Mouse (Mus musculus) stomach, embryonic 15.5 days (tissue): ENCODE results near the gene Gm42906. TPM values are rescaled to one million over a fixed set of nuclear protein-coding genes. Genes with fewer than 3 reads are reported as not detected.

Source experiments
- ATAC-seq: fragments of 200-750 bp; cut with Nextera tagmentation; 2 replicates; pipeline ENCODE4 v1.8.0; 2017; ENCODE audit warnings: low read depth, moderate number of reproducible peaks, moderate TSS enrichment; ENCODE audit not compliant: insufficient read depth, low FRiP score
- H3K27ac ChIP-seq: fragments of 300-500 bp; sonication (generic); 2 replicates; pipeline ENCODE4 v1.5.1; 2015; ENCODE audit warnings: mild to moderate bottlenecking, inconsistent platforms
- H3K27me3 ChIP-seq: fragments of 300-500 bp; sonication (generic); replicated peaks from 2 replicates; pipeline ENCODE4 v1.6.1; 2015; ENCODE audit warnings: inconsistent platforms
- H3K36me3 ChIP-seq: fragments of 300-500 bp; sonication (generic); 2 replicates; pipeline ENCODE4 v1.6.1; 2015; ENCODE audit warnings: inconsistent platforms
- H3K4me1 ChIP-seq: fragments of 300-500 bp; sonication (generic); 2 replicates; pipeline ENCODE4 v1.6.1; 2015; ENCODE audit warnings: inconsistent platforms
- H3K4me2 ChIP-seq: fragments of 300-500 bp; sonication (generic); 2 replicates; pipeline ENCODE4 v1.6.1; 2015; ENCODE audit warnings: mild to moderate bottlenecking, inconsistent platforms
- H3K4me3 ChIP-seq: fragments of 300-500 bp; sonication (generic); replicated peaks from 2 replicates; pipeline ENCODE4 v1.5.1; 2015; ENCODE audit warnings: inconsistent platforms
- H3K9ac ChIP-seq: fragments of 300-500 bp; sonication (generic); 2 replicates; pipeline ENCODE4 v1.6.1; 2015; ENCODE audit warnings: inconsistent platforms
- H3K9me3 ChIP-seq: fragments of 300-500 bp; sonication (generic); 2 replicates; pipeline ENCODE4 v1.6.1; 2016; ENCODE audit warnings: inconsistent platforms
- WGBS: fragments of 180-500 bp; shearing (Covaris S2); methylation state at CpG from one replicate; pipeline ENCODE4 v1.1.7; 2015; 5-methylcytosine and 5-hydroxymethylcytosine counted together
- polyA plus RNA-seq: library from polyadenylated mRNA; unstranded; fragments of >200 nt; fragmentation: Nextera tagmentation; extraction: Ambion mirVana; gene quantifications from 2 replicates; pipeline ENCODE4 v1.2.1, GENCODE M21; 2015

Gm42906 gene
- polyA plus RNA-seq, 1 experiment from 2014 or later: not detected

- Histone ChIP-seq H3K4me2 (no peak overlapping the region), H3K9me3 (no peaks in the 10 kb centered on the region), H3K27me3 (no peaks in the 10 kb centered on the region), H3K9ac (no peak overlapping the region), H3K27ac (no peak overlapping the region), H3K4me1 (peaks cover 3% of the 10 kb centered on the region; the same call in 1 of the 2 replicates), H3K4me3 (no peak overlapping the region), H3K36me3 (peaks cover 18% of the 10 kb centered on the region)
- 59% methylated on average over 1 of the region's 1 CpGs for WGBS
- no peak for ATAC-seq
Measured at GRCm38 (mm10) chr5:151065228-151065627, 362.7 kb downstream of the Gm42906 start.

DNA sequence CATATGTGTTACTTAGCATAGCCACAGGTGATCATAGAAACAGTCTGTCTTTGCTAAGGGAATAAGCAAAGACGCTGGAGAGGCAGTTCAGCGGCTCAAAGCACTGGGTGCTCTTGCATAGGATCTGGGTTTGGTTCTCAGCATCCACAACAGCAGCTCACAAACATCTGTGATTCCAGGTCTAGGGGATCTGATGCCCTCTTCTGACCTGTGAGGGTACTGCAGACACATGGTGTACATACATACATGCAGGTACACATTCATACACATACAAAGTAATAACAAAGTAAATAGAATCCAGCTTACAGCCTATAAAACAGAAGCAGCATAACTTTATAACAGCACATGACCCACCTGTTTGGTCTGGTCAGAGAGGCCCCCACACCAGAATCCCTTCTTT, 366.0 kb downstream of the Gm42906 start:
- H3K4me2 ChIP-seq: no peak overlapping the region
- no peak overlapping the region for H3K9ac ChIP-seq
- H3K27me3 ChIP-seq: no peaks in the 10 kb centered on the region
- ATAC-seq: no peak
- no peak overlapping the region for H3K4me3 ChIP-seq
- H3K36me3 ChIP-seq: peaks cover 18% of the 10 kb centered on the region
- H3K4me1 ChIP-seq: peaks cover 5% of the 10 kb centered on the region; the same call in 1 of the 2 replicates
- WGBS: 77% methylated on average over 2 of the region's 2 CpGs
- no peak overlapping the region for H3K27ac ChIP-seq
- H3K9me3 ChIP-seq: no peaks in the 10 kb centered on the region

GRCm38 (mm10) chr5:151060476-151060875, 367.5 kb downstream of the Gm42906 start:
- ATAC-seq: 0 out of 2 replicates have a peak, but pooled peaks have one; percentile 25
- H3K9ac ChIP-seq: no peak overlapping the region
- 44% methylated on average over 12 of the region's 12 CpGs for WGBS

DNA sequence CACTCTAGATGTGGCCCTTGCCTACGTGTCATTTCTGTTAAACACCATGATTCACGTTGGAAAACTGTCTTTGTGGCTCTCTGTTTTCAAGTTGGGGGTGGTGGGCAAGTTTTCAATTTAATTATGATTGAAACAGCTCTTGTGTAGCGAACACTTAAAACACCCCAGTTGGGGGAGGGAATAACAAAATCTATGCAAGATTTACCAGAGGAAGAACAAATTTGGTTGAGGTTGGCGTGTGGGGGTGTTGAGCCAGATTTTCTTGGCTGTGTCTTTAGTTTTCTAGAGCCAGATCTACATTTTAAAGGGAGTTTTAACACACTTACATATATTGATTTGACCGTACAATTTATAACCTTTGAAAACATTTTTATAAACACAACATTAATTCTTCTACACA, 368.2 kb downstream of the Gm42906 start:
- H3K9ac ChIP-seq: no peak overlapping the region
- peaks cover 21% of the 10 kb centered on the region for H3K36me3 ChIP-seq
- 67% methylated on average over 5 of the region's 5 CpGs for WGBS
- peaks cover 14% of the 10 kb centered on the region; the same call in 1 of the 2 replicates for H3K4me1 ChIP-seq
- no peak overlapping the region for H3K27ac ChIP-seq
- H3K27me3 ChIP-seq: no peaks in the 10 kb centered on the region
- no peak overlapping the region for H3K4me2 ChIP-seq
- no peaks in the 10 kb centered on the region for H3K9me3 ChIP-seq
- no peak for ATAC-seq
- H3K4me3 ChIP-seq: no peak overlapping the region

More at GRCm38 (mm10) chr5:151060476-151060875, 367.5 kb downstream of the Gm42906 start:
- Histone ChIP-seq H3K27ac (peak overlapping the region; percentile 75), H3K4me2 (no peak overlapping the region), H3K4me1 (peaks cover 14% of the 10 kb centered on the region; the same call in 1 of the 2 replicates), H3K27me3 (no peaks in the 10 kb centered on the region), H3K9me3 (no peaks in the 10 kb centered on the region), H3K36me3 (peaks cover 21% of the 10 kb centered on the region), H3K4me3 (no peak overlapping the region)

DNA sequence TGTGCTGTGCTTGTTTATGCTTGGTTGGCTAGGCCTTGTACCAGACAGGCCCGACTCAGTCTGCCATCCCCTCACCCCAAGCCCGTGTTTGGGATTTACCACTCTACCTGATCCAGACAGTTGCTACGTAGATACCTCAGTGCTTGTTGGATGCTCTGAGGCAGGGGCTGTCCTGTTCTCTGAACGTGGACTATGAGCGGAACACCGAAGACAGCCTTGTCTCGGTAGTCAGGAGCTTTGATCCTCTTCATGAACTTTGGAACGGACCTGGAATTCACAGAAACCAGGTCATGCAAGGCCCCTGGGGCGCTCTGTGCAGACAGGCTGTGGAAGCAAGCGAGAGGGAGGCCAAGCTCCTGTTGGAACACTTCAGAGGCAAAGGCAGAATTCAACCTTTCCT, 368.6 kb downstream of the Gm42906 start:
- Histone ChIP-seq H3K4me1 (peaks cover 14% of the 10 kb centered on the region; the same call in 1 of the 2 replicates), H3K4me2 (no peak overlapping the region), H3K9ac (no peak overlapping the region), H3K36me3 (peaks cover 21% of the 10 kb centered on the region), H3K27me3 (no peaks in the 10 kb centered on the region), H3K4me3 (no peak overlapping the region), H3K27ac (no peak overlapping the region), H3K9me3 (no peaks in the 10 kb centered on the region)
- 76% methylated on average over 10 of the region's 10 CpGs for WGBS
- ATAC-seq: no peak

GRCm38 (mm10) chr5:151057716-151058115, 370.2 kb downstream of the Gm42906 start:
- no peak overlapping the region for H3K4me3 ChIP-seq
- no peaks in the 10 kb centered on the region for H3K9me3 ChIP-seq
- no peak for ATAC-seq
- no peak overlapping the region for H3K4me2 ChIP-seq
- no peak overlapping the region for H3K27ac ChIP-seq
- no peak overlapping the region for H3K9ac ChIP-seq
- 88% methylated on average over 5 of the region's 5 CpGs for WGBS
- peaks cover 15% of the 10 kb centered on the region for H3K36me3 ChIP-seq
- H3K27me3 ChIP-seq: no peaks in the 10 kb centered on the region
- H3K4me1 ChIP-seq: peaks cover 14% of the 10 kb centered on the region; the same call in 1 of the 2 replicates

DNA sequence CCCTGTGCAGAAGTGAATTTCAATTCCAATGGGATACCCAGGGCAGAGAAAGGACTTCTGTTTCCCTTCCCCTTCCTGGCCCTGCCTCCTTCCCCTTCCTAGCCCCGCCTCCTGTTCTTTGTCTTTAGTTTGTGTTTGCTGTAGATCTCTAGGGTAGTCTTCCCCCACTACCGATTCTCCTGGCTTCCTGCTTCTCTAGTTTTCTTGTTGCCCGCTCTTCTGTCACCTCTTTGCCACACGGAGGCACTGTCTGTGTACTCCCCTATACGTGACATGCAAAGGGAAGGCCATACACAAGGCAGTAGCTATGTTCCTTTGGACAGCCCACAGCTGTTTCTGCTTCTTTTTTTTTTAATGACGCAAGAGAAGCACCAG, 371.1 kb downstream of the Gm42906 start:
- Histone ChIP-seq H3K4me1 (peaks cover 14% of the 10 kb centered on the region; the same call in 1 of the 2 replicates), H3K9me3 (no peaks in the 10 kb centered on the region), H3K4me2 (no peak overlapping the region), H3K9ac (no peak overlapping the region), H3K4me3 (no peak overlapping the region), H3K36me3 (peaks cover 13% of the 10 kb centered on the region), H3K27ac (peak overlapping the region; percentile 67), H3K27me3 (no peaks in the 10 kb centered on the region)
- peak; percentile 51 for ATAC-seq
- 39% methylated on average over 6 of the region's 6 CpGs for WGBS

DNA sequence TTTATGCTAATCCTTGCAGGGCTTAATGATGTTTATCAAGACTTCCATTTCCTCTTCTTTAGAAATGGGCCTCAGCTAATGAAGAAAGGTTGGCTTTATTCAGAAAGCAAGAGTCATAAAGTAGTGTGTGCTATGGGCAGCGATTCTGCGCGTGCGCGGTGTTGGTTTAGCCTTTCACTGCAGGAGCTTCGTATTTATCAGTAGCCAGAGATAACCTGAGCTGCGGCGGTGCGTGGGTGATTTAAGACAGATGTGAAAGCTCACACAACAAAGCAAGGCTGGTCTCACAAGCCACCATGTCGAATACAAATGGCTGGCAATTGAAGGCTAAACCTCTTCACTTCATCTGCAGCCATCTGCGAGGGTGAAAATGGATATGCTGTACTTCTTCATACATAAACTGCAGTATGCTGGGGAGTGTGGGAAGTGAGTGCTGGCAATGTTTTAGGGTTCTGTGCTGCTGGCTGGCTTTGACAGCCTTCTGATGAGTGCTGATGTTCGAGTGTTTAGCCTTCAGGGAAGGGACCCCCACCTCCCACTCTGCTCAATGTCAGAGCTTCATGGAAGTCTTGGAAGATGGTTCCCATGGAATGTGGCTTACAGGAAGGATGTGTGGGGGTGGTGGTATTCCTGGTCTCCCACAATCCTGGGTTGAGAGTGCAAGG, 371.6 kb downstream of the Gm42906 start:
- Histone ChIP-seq H3K36me3 (peaks cover 10% of the 10 kb centered on the region), H3K9ac (no peak overlapping the region), H3K9me3 (no peaks in the 10 kb centered on the region), H3K27me3 (no peaks in the 10 kb centered on the region), H3K4me3 (no peak overlapping the region), H3K4me2 (no peak overlapping the region; the same call in 1 of the 2 replicates), H3K4me1 (peaks cover 12% of the 10 kb centered on the region; the same call in 1 of the 2 replicates), H3K27ac (peak overlapping the region; percentile 67)
- 40% methylated on average over 12 of the region's 12 CpGs for WGBS
- no peak for ATAC-seq

- 86% methylated on average over 11 of the region's 11 CpGs for WGBS
- H3K36me3 ChIP-seq: peaks cover 10% of the 10 kb centered on the region
- H3K4me1 ChIP-seq: peaks cover 10% of the 10 kb centered on the region; the same call in 1 of the 2 replicates
- 0 out of 2 replicates have a peak overlapping the region, but pooled peaks have one; percentile 67 for H3K27ac ChIP-seq
- no peaks in the 10 kb centered on the region for H3K27me3 ChIP-seq
- no peak for ATAC-seq
- no peak overlapping the region for H3K4me2 ChIP-seq
- no peak overlapping the region for H3K9ac ChIP-seq
- no peaks in the 10 kb centered on the region for H3K9me3 ChIP-seq
- H3K4me3 ChIP-seq: no peak overlapping the region
Measured at GRCm38 (mm10) chr5:151055426-151056090, 372.4 kb downstream of the Gm42906 start.

DNA sequence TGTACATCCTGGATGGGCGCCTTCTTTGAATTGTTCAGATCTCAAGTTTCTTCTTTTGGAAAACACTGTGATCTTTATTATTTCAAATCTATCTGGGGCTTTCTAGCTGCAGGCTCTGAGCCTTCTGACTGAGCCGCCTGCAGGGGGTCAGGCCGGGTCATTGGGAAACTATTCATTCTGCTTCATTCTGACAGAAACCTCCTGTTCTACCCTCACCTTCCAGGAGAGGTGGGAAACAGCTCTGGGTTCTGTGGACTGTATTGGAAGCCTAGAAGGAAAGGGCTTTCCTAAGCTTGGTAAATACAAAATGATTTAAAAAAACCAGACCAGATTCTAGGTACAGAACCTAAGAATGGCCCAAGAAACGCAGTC, 373.2 kb downstream of the Gm42906 start:
- Histone ChIP-seq H3K4me2 (no peak overlapping the region), H3K4me3 (no peak overlapping the region), H3K4me1 (peaks cover 10% of the 10 kb centered on the region; the same call in 1 of the 2 replicates), H3K27ac (peak overlapping the region; percentile 42; the same call in 1 of the 2 replicates), H3K27me3 (no peaks in the 10 kb centered on the region), H3K36me3 (peaks cover 12% of the 10 kb centered on the region), H3K9ac (no peak overlapping the region), H3K9me3 (no peaks in the 10 kb centered on the region)
- WGBS: 41% methylated on average over 4 of the region's 4 CpGs
- ATAC-seq: no peak

- H3K9me3 ChIP-seq: no peaks in the 10 kb centered on the region
- ATAC-seq: no peak; the same call in 1 of the 2 replicates
- H3K4me1 ChIP-seq: peaks cover 10% of the 10 kb centered on the region; the same call in 1 of the 2 replicates
- 0 out of 2 replicates have a peak overlapping the region, but pooled peaks have one; percentile 42 for H3K27ac ChIP-seq
- peaks cover 17% of the 10 kb centered on the region for H3K36me3 ChIP-seq
- H3K4me2 ChIP-seq: no peak overlapping the region
- WGBS: 16% methylated on average over 7 of the region's 7 CpGs
- H3K4me3 ChIP-seq: no peak overlapping the region
- H3K27me3 ChIP-seq: no peaks in the 10 kb centered on the region
- no peak overlapping the region for H3K9ac ChIP-seq
Measured at GRCm38 (mm10) chr5:151054100-151054742, 373.7 kb downstream of the Gm42906 start.
